Mouse (Mus musculus): Measurements from ENCODE around the gene Rspo1. TPM values are rescaled to one million over a fixed set of nuclear protein-coding genes. Genes with fewer than 3 reads are reported as not detected.
A peak's percentile ranks its signal among the peaks of the same experiment; 100 is the strongest.

The Rspo1 gene
- total RNA-seq, 2 experiments from 2014 or later, result 0.49 TPM; not detected in 1

DNA sequence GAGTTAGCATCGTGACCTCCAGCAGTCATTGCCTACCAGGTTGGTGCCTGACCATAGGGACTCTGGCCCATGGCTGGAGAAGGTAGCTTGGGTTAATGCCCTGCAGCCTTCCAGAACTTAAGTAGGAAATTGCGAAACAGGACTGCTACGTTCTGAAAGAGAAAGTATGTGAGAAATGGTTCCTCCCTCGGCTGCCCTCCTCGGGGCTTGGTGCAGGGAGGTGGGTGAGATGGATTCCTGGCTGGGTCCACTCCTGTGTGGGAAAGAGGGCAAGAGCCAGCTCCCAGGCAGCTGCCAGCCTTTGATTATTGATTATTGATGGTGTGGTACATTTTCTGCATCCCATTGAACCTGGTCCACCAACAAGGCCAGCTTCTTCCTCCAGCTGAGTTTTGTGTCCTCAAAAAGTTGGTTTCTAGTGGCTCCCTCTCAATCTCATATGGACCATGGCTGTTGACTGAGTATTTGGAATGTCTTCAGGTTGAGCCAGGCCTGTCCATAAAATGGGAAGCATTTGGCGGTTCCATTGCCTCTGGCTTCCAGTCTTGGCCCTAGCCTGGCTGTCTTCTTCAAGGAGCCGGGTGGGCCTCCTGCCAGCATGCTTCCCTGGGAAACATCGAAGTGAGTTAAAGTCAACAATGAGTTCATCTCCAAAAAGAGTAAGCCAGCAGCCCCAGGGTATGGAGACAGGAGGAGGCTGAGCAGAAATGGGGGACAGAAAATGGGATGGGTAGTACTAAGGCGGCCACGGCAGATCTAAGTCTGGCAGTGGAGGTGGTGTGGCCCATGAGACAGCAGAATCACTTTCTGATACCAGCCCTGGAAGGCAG is 29.8 kb downstream of the Rspo1 start, which contains the start of gene Gnl2:
Gene Gnl2 (plus strand): TSS at position 780 of the 830 bp plus-strand sequence.
- intact Hi-C loops (cut with DNase I), result no loop called here
- DNase-seq, result peak in 1 of 2 experiments; percentile 28

DNA sequence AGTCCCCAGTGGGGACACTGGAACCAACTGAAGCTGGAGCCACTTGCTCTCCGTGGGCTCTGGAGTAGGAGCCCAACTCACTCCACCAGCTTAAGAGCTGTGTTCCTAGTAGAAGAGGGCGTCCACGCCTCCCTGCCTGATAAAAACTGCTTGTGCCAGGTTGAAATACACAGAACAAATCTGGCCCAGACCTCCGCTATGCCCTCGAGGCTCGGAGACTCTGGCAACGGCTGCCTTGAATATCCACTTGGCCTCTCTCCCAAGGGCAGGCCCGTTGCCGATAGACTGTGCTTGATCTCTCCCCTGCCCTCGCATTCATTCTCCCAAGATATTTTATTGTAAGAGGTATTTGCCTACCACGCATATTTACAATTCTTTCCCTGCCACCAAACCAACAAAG is 31.2 kb downstream of the Rspo1 start:
- DNase-seq, result no peak
- intact Hi-C loops (cut with DNase I), result no loop called here

DNA sequence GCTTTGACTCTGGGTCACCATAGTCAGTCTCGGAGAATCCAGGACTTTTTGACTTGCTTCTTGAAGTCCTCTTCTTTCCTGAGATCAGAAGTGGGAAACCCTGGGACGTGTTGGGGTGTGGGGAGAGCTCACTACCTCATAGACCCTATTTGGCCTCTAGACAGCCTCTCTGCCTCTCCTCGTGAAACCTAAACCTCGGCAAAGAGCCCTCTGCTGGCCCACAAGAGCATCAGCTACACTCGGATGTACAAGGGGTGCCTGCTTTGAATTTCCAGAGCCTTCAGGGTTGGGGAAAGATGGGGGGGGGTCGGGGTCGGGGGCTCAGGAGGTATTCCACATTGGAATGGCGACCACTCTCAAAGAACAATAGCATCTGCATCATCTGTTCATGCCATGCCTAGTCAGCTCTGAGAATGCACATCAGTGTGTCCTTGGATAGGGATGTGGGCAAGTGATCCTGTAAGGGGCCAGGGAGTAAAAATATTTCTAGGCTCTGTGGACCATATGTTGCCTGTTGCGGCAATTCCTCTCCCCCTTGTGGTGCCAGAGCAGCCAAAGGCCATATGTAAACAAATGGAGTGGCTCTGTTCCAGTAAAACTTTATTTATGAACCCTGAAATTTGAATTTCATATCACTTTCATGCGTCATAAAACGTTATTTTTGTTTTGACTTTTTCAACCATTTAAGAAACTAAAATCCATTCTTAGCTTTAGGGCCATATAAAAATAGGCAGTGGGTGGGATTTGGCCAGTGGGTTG is 34.7 kb downstream of the Rspo1 start:
- DNase-seq, result no peak
- intact Hi-C loops (cut with DNase I), result no loop called here

DNA sequence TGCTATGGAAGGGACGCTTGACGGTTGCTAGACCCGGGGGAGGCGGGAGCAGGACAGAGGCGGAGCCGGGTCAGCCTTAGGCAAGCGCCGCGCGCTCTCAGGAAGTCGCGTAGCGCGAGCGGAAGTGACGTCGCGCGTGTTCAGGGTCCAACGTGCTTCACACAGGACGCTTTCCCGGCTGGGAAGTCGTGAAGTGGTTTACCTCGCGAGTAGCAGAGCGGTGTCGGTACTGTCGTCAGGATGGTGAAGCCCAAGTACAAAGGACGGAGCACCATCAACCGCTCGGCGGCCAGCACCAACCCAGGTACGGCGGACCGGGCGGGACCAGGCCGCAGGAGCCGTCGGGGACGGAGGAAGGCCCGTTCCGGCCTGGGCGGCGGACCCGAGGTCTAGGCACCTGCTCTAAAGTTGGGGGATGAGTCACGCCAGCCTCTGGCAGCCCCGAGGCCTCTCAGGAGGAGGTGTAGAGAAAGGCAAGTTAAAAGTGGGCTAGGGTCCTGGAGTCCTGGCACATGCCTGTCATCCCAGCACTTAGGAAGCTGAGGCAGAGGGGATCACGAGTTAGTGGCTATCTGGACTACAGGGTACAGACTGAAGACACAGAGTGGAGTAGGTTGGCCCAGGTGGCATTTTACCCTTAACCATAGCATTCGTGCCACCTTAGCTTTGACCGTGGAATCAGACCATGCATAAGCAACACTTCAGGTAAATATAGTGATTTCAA is 43.8 kb downstream of the Rspo1 start:
- peak; percentile 89 to 90 for DNase-seq
- intact Hi-C loops (cut with DNase I), result no loop called here

DNA sequence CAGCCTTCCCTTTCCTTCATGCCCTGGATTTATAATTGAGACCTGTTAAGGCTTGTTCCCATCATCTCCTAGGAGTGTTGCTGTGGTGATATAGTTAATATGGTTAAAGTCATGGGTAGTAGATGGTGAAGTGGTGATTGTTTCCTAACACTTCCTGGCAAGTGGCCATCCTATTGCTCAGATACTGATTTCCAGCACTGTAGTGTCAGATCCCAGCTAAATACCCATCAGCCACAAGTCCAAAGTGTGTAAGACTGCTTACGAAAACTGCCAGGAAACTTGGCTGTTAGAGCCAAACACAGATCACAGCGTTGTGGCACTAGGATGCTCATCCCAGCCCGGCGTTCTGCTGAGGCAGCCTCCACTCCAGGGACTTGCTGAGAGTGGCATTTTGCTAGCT is 48.1 kb downstream of the Rspo1 start:
- no peak for DNase-seq
- intact Hi-C loops (cut with DNase I), result no loop called here

DNA sequence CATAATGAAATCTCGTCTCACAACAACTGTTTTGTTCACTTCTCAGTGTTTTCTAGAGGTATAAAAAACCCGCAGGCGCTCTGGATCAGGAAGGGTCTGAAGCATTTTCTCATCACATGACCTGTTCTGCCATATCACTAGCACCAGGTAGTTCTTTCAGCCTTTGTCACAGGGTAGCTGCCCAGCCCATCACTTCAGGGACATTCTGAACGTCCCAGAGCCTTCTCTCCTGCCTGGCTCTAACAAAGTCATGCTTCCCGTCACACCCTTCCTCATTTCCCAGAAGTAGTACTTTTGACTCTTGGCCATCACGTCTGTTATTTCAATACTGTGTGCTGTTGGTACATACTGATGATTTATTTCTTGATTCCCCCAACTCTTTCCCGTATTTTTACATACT is 58.2 kb downstream of the Rspo1 start:
- no peak for DNase-seq
- intact Hi-C loops (cut with DNase I), result no loop called here

DNA sequence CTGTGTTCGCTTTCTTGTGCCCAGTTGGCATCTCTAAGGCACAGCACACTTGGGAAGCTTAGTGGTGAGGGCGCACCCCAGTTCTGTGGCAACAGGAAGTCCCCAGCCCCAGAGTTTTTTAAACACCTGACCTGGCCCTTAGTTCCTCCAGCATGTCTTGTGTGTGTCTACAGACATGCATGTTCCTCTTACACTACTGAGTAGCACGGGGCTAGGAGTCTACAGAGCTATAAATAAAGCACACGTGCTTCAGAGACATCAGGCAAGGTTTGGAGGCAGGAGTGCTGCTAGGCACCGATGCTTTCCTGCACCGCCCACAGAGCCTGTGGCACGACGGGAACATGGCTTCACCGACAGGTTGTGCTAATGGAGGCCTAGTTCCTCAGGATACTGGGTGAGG is 69.2 kb downstream of the Rspo1 start:
- intact Hi-C loops (cut with DNase I), result no loop called here
- no peak for DNase-seq

DNA sequence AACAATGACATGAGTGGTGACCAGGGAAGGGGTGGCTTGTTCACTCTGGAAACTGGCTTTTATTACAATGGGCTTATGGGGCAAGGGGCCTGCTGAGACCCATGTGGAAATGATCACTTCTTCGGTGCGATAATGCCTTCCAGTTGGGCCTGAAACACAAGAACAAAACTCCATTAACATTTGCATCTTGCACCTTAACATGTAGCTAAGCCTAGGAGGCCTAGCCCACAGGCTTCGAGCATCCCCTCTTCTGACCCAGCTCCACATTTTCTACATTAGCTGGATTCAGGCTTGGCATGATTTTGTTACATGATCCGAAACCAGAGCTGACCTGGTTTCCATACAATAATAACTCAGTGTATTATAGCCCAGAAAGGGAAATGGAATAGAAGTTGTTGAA is 70.2 kb downstream of the Rspo1 start:
- DNase-seq, result no peak
- intact Hi-C loops (cut with DNase I), result no loop called here

DNA sequence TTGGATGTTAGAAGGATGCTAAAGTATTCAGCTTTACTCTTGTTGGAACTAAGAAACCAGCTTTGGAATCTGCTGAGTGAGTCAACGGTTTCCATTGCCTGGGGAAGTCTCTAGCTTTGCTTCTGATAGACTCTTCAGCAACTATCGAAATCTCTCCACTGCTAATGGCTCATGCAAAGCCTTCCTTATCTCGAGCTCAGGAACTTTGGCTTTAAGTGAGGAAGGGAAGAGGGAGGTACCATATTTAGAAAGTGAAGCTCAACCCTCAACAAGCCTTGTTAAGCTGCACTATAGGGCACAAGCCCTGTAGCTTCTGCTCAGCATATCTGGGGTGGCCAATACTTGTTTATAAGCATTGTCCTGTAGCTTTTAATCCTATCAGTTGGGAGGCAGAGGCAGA is 71.0 kb downstream of the Rspo1 start:
- intact Hi-C loops (cut with DNase I), result no loop called here
- DNase-seq, result no peak

DNA sequence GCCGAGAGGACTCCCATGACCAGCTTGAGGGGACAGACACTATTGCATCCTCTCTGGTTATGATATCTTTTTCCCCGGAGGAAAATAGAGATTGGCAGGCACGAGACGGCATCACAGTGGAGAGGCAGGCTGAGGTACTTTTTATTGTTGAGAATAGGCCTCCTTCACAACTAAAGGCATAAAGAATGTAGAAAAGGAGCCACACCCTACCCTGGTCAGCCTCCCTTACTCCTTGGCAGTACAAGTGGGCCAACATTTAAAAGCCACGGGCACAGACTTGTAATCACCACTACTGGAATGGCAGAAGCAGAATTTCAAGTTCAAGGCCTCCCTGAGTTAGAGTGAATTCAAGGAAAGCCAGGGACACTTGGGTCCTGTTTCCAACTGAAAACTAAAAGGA is 71.8 kb downstream of the Rspo1 start:
- DNase-seq, result no peak
- intact Hi-C loops (cut with DNase I), result loop anchor here (2.0 kb wide), 1 partner anchor 115 kb away; no protein-coding TSS in a partner anchor

Other genes with a start within 250 kb of the Rspo1 start
- 10 to 100 TPM; 10.8 to 11.0 TPM for gene Inpp5b, start 244.6 kb upstream of the Rspo1 start, total RNA-seq (2021)
- gene Mtf1, start 184.3 kb upstream of the Rspo1 start, total RNA-seq (2021), result 10 to 100 TPM; 11.6 to 12.2 TPM
- 1 to 10 TPM; 6.1 to 9.4 TPM for gene Yrdc, start 135.8 kb upstream of the Rspo1 start, total RNA-seq (2021)
- 10 to 100 TPM; 19.6 to 20.4 TPM for gene 1110065P20Rik, start 135.2 kb upstream of the Rspo1 start, total RNA-seq (2021)
- gene Maneal, start 124.3 kb upstream of the Rspo1 start, total RNA-seq (2021), result under 1 TPM; 0.39 to 0.43 TPM
- not detected for gene Epha10, start 105.5 kb upstream of the Rspo1 start, total RNA-seq (2021)
- gene 9930104L06Rik, start 49.4 kb upstream of the Rspo1 start, total RNA-seq (2021), result 1 to 10 TPM; 5.9 to 6.0 TPM
- gene Cdca8, start 47.1 kb upstream of the Rspo1 start, total RNA-seq (2021), result 1 to 10 TPM in 1 of 2 experiments, under 1 TPM in 1; 0.64 to 1.0 TPM
- 10 to 100 TPM; 21.3 to 31.4 TPM for gene Gnl2, start 30.2 kb downstream of the Rspo1 start, total RNA-seq (2021)
- gene Dnali1, start 79.3 kb downstream of the Rspo1 start, total RNA-seq (2021), result not detected
- 1 to 10 TPM; 3.5 to 4.1 TPM for gene Snip1, start 80.2 kb downstream of the Rspo1 start, total RNA-seq (2021)
- 10 to 100 TPM in 1 of 2 experiments, 1 to 10 TPM in 1; 7.6 to 10.5 TPM for gene Meaf6, start 98.7 kb downstream of the Rspo1 start, total RNA-seq (2021)
- gene Zc3h12a, start 141.4 kb downstream of the Rspo1 start, total RNA-seq (2021), result 1 to 10 TPM; 1.9 to 3.0 TPM